Mouse (Mus musculus): ENCODE measurements around the gene Slc16a9. TPM values are rescaled to one million over a fixed set of nuclear protein-coding genes. Genes with fewer than 3 reads are reported as not detected.

Slc16a9 gene
- polyA plus RNA-seq, 1 experiment from 2014 or later = 0.96 TPM

GRCm38 (mm10) chr10:70276678-70277077 lies 31.8 kb downstream of the Slc16a9 start:
- Histone ChIP-seq H3K4me1 (replicated peaks) (no peaks in the 10 kb centered on the region), H3K27me3 (no peaks in the 10 kb centered on the region), H3K9ac (no peak overlapping the region), H3K9me3 (replicated peaks) (no peaks in the 10 kb centered on the region), H3K36me3 (no peaks in the 10 kb centered on the region), H3K4me2 (no peak overlapping the region), H3K27ac (no peak overlapping the region), H3K4me3 (no peak overlapping the region)
- WGBS = 65% methylated on average over 1 of the region's 1 CpGs
- no peak for ATAC-seq (replicated peaks; ENCODE audit: insufficient number of reproducible peaks, insufficient read depth, low FRiP score, low read depth)

- no peaks in the 10 kb centered on the region for H3K4me1 ChIP-seq (replicated peaks)
- H3K4me2 ChIP-seq = no peak overlapping the region
- no peaks in the 10 kb centered on the region for H3K9me3 ChIP-seq (replicated peaks)
- no peaks in the 10 kb centered on the region for H3K36me3 ChIP-seq
- no peak for ATAC-seq (replicated peaks; ENCODE audit: insufficient number of reproducible peaks, insufficient read depth, low FRiP score, low read depth)
- H3K4me3 ChIP-seq = no peak overlapping the region
- no peak overlapping the region for H3K27ac ChIP-seq
- no peak overlapping the region for H3K9ac ChIP-seq
- H3K27me3 ChIP-seq = no peaks in the 10 kb centered on the region
- 78% methylated on average over 8 of the region's 8 CpGs for WGBS
Observed at GRCm38 (mm10) chr10:70279349-70279748, 34.4 kb downstream of the Slc16a9 start.

- no peak overlapping the region for H3K27ac ChIP-seq
- no peaks in the 10 kb centered on the region for H3K9me3 ChIP-seq (replicated peaks)
- peak overlapping the region; percentile 36; the same call in 1 of the 2 replicates for H3K4me2 ChIP-seq
- no peak overlapping the region for H3K9ac ChIP-seq
- 29% methylated on average over 9 of the region's 9 CpGs for WGBS
- ATAC-seq (replicated peaks; ENCODE audit: insufficient number of reproducible peaks, insufficient read depth, low FRiP score, low read depth) = no peak
- H3K27me3 ChIP-seq = no peaks in the 10 kb centered on the region; the same call in 1 of the 2 replicates
- H3K4me1 ChIP-seq (replicated peaks) = peaks cover 7% of the 10 kb centered on the region
- H3K4me3 ChIP-seq = no peak overlapping the region
- H3K36me3 ChIP-seq = no peaks in the 10 kb centered on the region
Observed at GRCm38 (mm10) chr10:70287825-70288235, 42.9 kb downstream of the Slc16a9 start.

GRCm38 (mm10) chr10:70288406-70289327 lies 43.8 kb downstream of the Slc16a9 start:
- no peaks in the 10 kb centered on the region for H3K9me3 ChIP-seq (replicated peaks)
- H3K36me3 ChIP-seq = no peaks in the 10 kb centered on the region
- no peak for ATAC-seq (replicated peaks; ENCODE audit: insufficient number of reproducible peaks, insufficient read depth, low FRiP score, low read depth)
- H3K9ac ChIP-seq = no peak overlapping the region
- no peaks in the 10 kb centered on the region; the same call in 1 of the 2 replicates for H3K27me3 ChIP-seq
- no peak overlapping the region for H3K27ac ChIP-seq
- peaks cover 7% of the 10 kb centered on the region for H3K4me1 ChIP-seq (replicated peaks)
- no peak overlapping the region for H3K4me2 ChIP-seq
- no peak overlapping the region for H3K4me3 ChIP-seq
- WGBS = 58% methylated on average over 14 of the region's 14 CpGs

- Histone ChIP-seq H3K27ac (no peak overlapping the region), H3K4me3 (no peak overlapping the region), H3K27me3 (no peaks in the 10 kb centered on the region; the same call in 1 of the 2 replicates)
Observed at GRCm38 (mm10) chr10:70292014-70292413, 47.1 kb downstream of the Slc16a9 start.

GRCm38 (mm10) chr10:70294094-70294493 lies 49.2 kb downstream of the Slc16a9 start:
- Histone ChIP-seq H3K4me1 (replicated peaks) (0 out of 2 replicates have a peak, but pooled peaks cover 4% of the 10 kb centered on the region), H3K27ac (no peak overlapping the region), H3K9ac (no peak overlapping the region), H3K9me3 (replicated peaks) (no peaks in the 10 kb centered on the region), H3K4me2 (no peak overlapping the region), H3K4me3 (no peak overlapping the region), H3K36me3 (no peaks in the 10 kb centered on the region), H3K27me3 (no peaks in the 10 kb centered on the region; the same call in 1 of the 2 replicates)
- WGBS = 48% methylated on average over 8 of the region's 8 CpGs
- ATAC-seq (replicated peaks; ENCODE audit: insufficient number of reproducible peaks, insufficient read depth, low FRiP score, low read depth) = no peak

More at GRCm38 (mm10) chr10:70292014-70292413, 47.1 kb downstream of the Slc16a9 start:
- 24% methylated on average over 7 of the region's 7 CpGs for WGBS
- ATAC-seq (replicated peaks; ENCODE audit: insufficient number of reproducible peaks, insufficient read depth, low FRiP score, low read depth) = no peak
- H3K36me3 ChIP-seq = no peaks in the 10 kb centered on the region
- peaks cover 10% of the 10 kb centered on the region for H3K4me1 ChIP-seq (replicated peaks)
- no peak overlapping the region for H3K4me2 ChIP-seq
- no peaks in the 10 kb centered on the region for H3K9me3 ChIP-seq (replicated peaks)
- no peak overlapping the region for H3K9ac ChIP-seq

GRCm38 (mm10) chr10:70296531-70297366 lies 51.8 kb downstream of the Slc16a9 start:
- 7% methylated on average over 20 of the region's 20 CpGs for WGBS
- no peak overlapping the region for H3K4me3 ChIP-seq
- H3K9ac ChIP-seq = no peak overlapping the region
- no peaks in the 10 kb centered on the region for H3K36me3 ChIP-seq
- no peaks in the 10 kb centered on the region for H3K9me3 ChIP-seq (replicated peaks)
- peak; percentile 82 for ATAC-seq (replicated peaks; ENCODE audit: insufficient number of reproducible peaks, insufficient read depth, low FRiP score, low read depth)
- 0 out of 2 replicates have a peak, but pooled peaks cover 4% of the 10 kb centered on the region for H3K4me1 ChIP-seq (replicated peaks)
- no peak overlapping the region for H3K27ac ChIP-seq
- no peaks in the 10 kb centered on the region; the same call in 1 of the 2 replicates for H3K27me3 ChIP-seq
- peak overlapping the region; percentile 41; the same call in 1 of the 2 replicates for H3K4me2 ChIP-seq

GRCm38 (mm10) chr10:70299118-70299517 lies 54.2 kb downstream of the Slc16a9 start:
- Histone ChIP-seq H3K4me3 (no peak overlapping the region), H3K27me3 (no peaks in the 10 kb centered on the region), H3K9ac (no peak overlapping the region), H3K4me1 (replicated peaks) (0 out of 2 replicates have a peak, but pooled peaks cover 4% of the 10 kb centered on the region), H3K4me2 (no peak overlapping the region), H3K9me3 (replicated peaks) (no peaks in the 10 kb centered on the region), H3K36me3 (no peaks in the 10 kb centered on the region), H3K27ac (no peak overlapping the region)
- WGBS = 59% methylated on average over 2 of the region's 2 CpGs
- ATAC-seq (replicated peaks; ENCODE audit: insufficient number of reproducible peaks, insufficient read depth, low FRiP score, low read depth) = no peak

GRCm38 (mm10) chr10:70299653-70300052 lies 54.8 kb downstream of the Slc16a9 start:
- Histone ChIP-seq H3K4me2 (no peak overlapping the region), H3K4me1 (replicated peaks) (0 out of 2 replicates have a peak, but pooled peaks cover 4% of the 10 kb centered on the region), H3K36me3 (no peaks in the 10 kb centered on the region), H3K9me3 (replicated peaks) (no peaks in the 10 kb centered on the region), H3K4me3 (no peak overlapping the region), H3K9ac (no peak overlapping the region), H3K27me3 (no peaks in the 10 kb centered on the region), H3K27ac (no peak overlapping the region)
- 39% methylated on average over 5 of the region's 5 CpGs for WGBS
- no peak for ATAC-seq (replicated peaks; ENCODE audit: insufficient number of reproducible peaks, insufficient read depth, low FRiP score, low read depth)

GRCm38 (mm10) chr10:70301190-70301589 lies 56.3 kb downstream of the Slc16a9 start:
- no peak for ATAC-seq (replicated peaks; ENCODE audit: insufficient number of reproducible peaks, insufficient read depth, low FRiP score, low read depth)
- no peak overlapping the region for H3K4me3 ChIP-seq
- 63% methylated on average over 2 of the region's 2 CpGs for WGBS
- H3K4me1 ChIP-seq (replicated peaks) = 0 out of 2 replicates have a peak, but pooled peaks cover 4% of the 10 kb centered on the region
- H3K9me3 ChIP-seq (replicated peaks) = no peaks in the 10 kb centered on the region
- no peak overlapping the region for H3K4me2 ChIP-seq
- no peak overlapping the region for H3K27ac ChIP-seq
- H3K27me3 ChIP-seq = no peaks in the 10 kb centered on the region
- H3K36me3 ChIP-seq = no peaks in the 10 kb centered on the region
- H3K9ac ChIP-seq = no peak overlapping the region

GRCm38 (mm10) chr10:70303203-70303602 lies 58.3 kb downstream of the Slc16a9 start:
- WGBS = 76% methylated on average over 6 of the region's 6 CpGs
- H3K4me2 ChIP-seq = no peak overlapping the region
- no peaks in the 10 kb centered on the region for H3K4me1 ChIP-seq (replicated peaks)
- no peaks in the 10 kb centered on the region for H3K9me3 ChIP-seq (replicated peaks)
- no peak for ATAC-seq (replicated peaks; ENCODE audit: insufficient number of reproducible peaks, insufficient read depth, low FRiP score, low read depth)
- no peak overlapping the region for H3K4me3 ChIP-seq
- no peak overlapping the region for H3K27ac ChIP-seq
- H3K9ac ChIP-seq = no peak overlapping the region
- H3K27me3 ChIP-seq = no peaks in the 10 kb centered on the region
- no peaks in the 10 kb centered on the region for H3K36me3 ChIP-seq

Data from heart, embryonic 15.5 days (tissue).